Mouse (Mus musculus) stomach, embryonic 16.5 days (tissue): ENCODE measurements around the gene Uaca. TPM values are rescaled to one million over a fixed set of nuclear protein-coding genes. Genes with fewer than 3 reads are reported as not detected.
A peak's percentile ranks its signal among the peaks of the same experiment; 100 is the strongest.

ENCODE experiments used
- ATAC-seq: fragments of 200-750 bp; cut with Nextera tagmentation; 2 replicates; pipeline ENCODE4 v1.8.0; 2017; ENCODE audit warnings: moderate number of reproducible peaks, moderate TSS enrichment; ENCODE audit not compliant: insufficient read depth, low FRiP score
- H3K27ac ChIP-seq: fragments of 300-500 bp; sonication (generic); 2 replicates; pipeline ENCODE4 v1.5.1; 2014; ENCODE audit warnings: low read length
- H3K27me3 ChIP-seq: fragments of 300-500 bp; sonication (generic); 2 replicates; pipeline ENCODE4 v1.6.1; 2014; ENCODE audit warnings: low read length, control low read depth, mixed read lengths; ENCODE audit not compliant: control insufficient read depth, insufficient read depth
- H3K36me3 ChIP-seq: fragments of 300-500 bp; sonication (generic); 2 replicates; pipeline ENCODE4 v1.6.1; 2014; ENCODE audit warnings: low read length; ENCODE audit not compliant: control insufficient read depth, insufficient read depth
- H3K4me1 ChIP-seq: fragments of 300-500 bp; sonication (generic); 2 replicates; pipeline ENCODE4 v1.6.1; 2014; ENCODE audit warnings: low read length, control low read depth, mixed read lengths; ENCODE audit not compliant: control insufficient read depth, insufficient read depth
- H3K4me2 ChIP-seq: fragments of 300-500 bp; sonication (generic); 2 replicates; pipeline ENCODE4 v1.6.1; 2014; ENCODE audit warnings: low read depth, low read length, mixed read lengths
- H3K4me3 ChIP-seq: fragments of 300-500 bp; sonication (generic); replicated peaks from 2 replicates; pipeline ENCODE4 v1.5.1; 2014; ENCODE audit warnings: mild to moderate bottlenecking, low read length
- H3K9ac ChIP-seq: fragments of 300-500 bp; sonication (generic); 2 replicates; pipeline ENCODE4 v1.6.1; 2014; ENCODE audit warnings: low read length
- H3K9me3 ChIP-seq: fragments of 300-500 bp; sonication (generic); replicated peaks from 2 replicates; pipeline ENCODE4 v1.6.1; 2016; ENCODE audit warnings: low read length, control low read depth; ENCODE audit not compliant: control insufficient read depth
- WGBS: fragments of 180-500 bp; shearing (Covaris S2); extraction: QIAGEN DNeasy Blood & Tissue Kit; methylation state at CpG from one replicate; pipeline ENCODE4 v1.1.7; 2014; 5-methylcytosine and 5-hydroxymethylcytosine counted together
- polyA plus RNA-seq: library from polyadenylated mRNA; unstranded; fragments of >200 nt; fragmentation: Nextera tagmentation; extraction: Ambion mirVana; gene quantifications from 2 replicates; pipeline ENCODE4 v1.2.1, GENCODE M21; 2015

The Uaca gene
- polyA plus RNA-seq, 1 experiment from 2014 or later, result 42.0 TPM

- Histone ChIP-seq H3K4me1 (peaks cover 6% of the 10 kb centered on the region), H3K4me3 (no peak overlapping the region), H3K9ac (no peak overlapping the region), H3K27ac (no peak overlapping the region), H3K4me2 (no peak overlapping the region), H3K27me3 (no peaks in the 10 kb centered on the region), H3K9me3 (no peaks in the 10 kb centered on the region), H3K36me3 (0 out of 2 replicates have a peak, but pooled peaks cover 8% of the 10 kb centered on the region)
- 96% methylated on average over 9 of the region's 9 CpGs for WGBS
- ATAC-seq, result no peak
Observed at GRCm38 (mm10) chr9:60876085-60876484, 81.7 kb downstream of the Uaca start.

- Histone ChIP-seq H3K4me2 (no peak overlapping the region), H3K27me3 (no peaks in the 10 kb centered on the region), H3K9ac (no peak overlapping the region), H3K27ac (no peak overlapping the region), H3K9me3 (no peaks in the 10 kb centered on the region), H3K4me3 (no peak overlapping the region), H3K36me3 (0 out of 2 replicates have a peak, but pooled peaks cover 8% of the 10 kb centered on the region), H3K4me1 (peaks cover 6% of the 10 kb centered on the region)
- 85% methylated on average over 8 of the region's 8 CpGs for WGBS
- no peak for ATAC-seq
Observed at GRCm38 (mm10) chr9:60876531-60876930, 82.2 kb downstream of the Uaca start.

GRCm38 (mm10) chr9:60878051-60878557 lies 83.8 kb downstream of the Uaca start:
- Histone ChIP-seq H3K9ac (no peak overlapping the region), H3K36me3 (0 out of 2 replicates have a peak, but pooled peaks cover 6% of the 10 kb centered on the region), H3K9me3 (no peaks in the 10 kb centered on the region), H3K27me3 (no peaks in the 10 kb centered on the region), H3K4me3 (no peak overlapping the region), H3K4me2 (no peak overlapping the region), H3K4me1 (peaks cover 6% of the 10 kb centered on the region), H3K27ac (no peak overlapping the region)
- WGBS, result 85% methylated on average over 8 of the region's 8 CpGs
- no peak for ATAC-seq

- no peak overlapping the region for H3K27ac ChIP-seq
- 0 out of 2 replicates have a peak, but pooled peaks cover 6% of the 10 kb centered on the region for H3K36me3 ChIP-seq
- H3K9me3 ChIP-seq, result no peaks in the 10 kb centered on the region
- no peak overlapping the region for H3K9ac ChIP-seq
- no peak overlapping the region for H3K4me3 ChIP-seq
- H3K4me1 ChIP-seq, result peaks cover 6% of the 10 kb centered on the region
- ATAC-seq, result no peak
- no peaks in the 10 kb centered on the region for H3K27me3 ChIP-seq
- H3K4me2 ChIP-seq, result no peak overlapping the region
- 79% methylated on average over 3 of the region's 3 CpGs for WGBS
Observed at GRCm38 (mm10) chr9:60878630-60879029, 84.3 kb downstream of the Uaca start.

GRCm38 (mm10) chr9:60885148-60885547 lies 90.8 kb downstream of the Uaca start:
- Histone ChIP-seq H3K27ac (no peak overlapping the region), H3K9me3 (no peaks in the 10 kb centered on the region), H3K4me1 (peaks cover 3% of the 10 kb centered on the region; the same call in 1 of the 2 replicates), H3K4me2 (no peak overlapping the region), H3K4me3 (no peak overlapping the region), H3K27me3 (no peaks in the 10 kb centered on the region), H3K36me3 (0 out of 2 replicates have a peak, but pooled peaks cover 6% of the 10 kb centered on the region), H3K9ac (no peak overlapping the region)
- WGBS, result 64% methylated on average over 6 of the region's 6 CpGs
- ATAC-seq, result no peak

- Histone ChIP-seq H3K4me1 (peaks cover 3% of the 10 kb centered on the region; the same call in 1 of the 2 replicates), H3K36me3 (0 out of 2 replicates have a peak, but pooled peaks cover 6% of the 10 kb centered on the region), H3K9ac (no peak overlapping the region), H3K9me3 (no peaks in the 10 kb centered on the region), H3K4me3 (no peak overlapping the region), H3K27ac (0 out of 2 replicates have a peak overlapping the region, but pooled peaks have one; percentile 42), H3K4me2 (no peak overlapping the region), H3K27me3 (no peaks in the 10 kb centered on the region)
- WGBS, result 54% methylated on average over 18 of the region's 18 CpGs
- no peak for ATAC-seq
Observed at GRCm38 (mm10) chr9:60886431-60887371, 92.4 kb downstream of the Uaca start.

- Histone ChIP-seq H3K9ac (no peak overlapping the region), H3K4me3 (no peak overlapping the region), H3K9me3 (no peaks in the 10 kb centered on the region), H3K36me3 (0 out of 2 replicates have a peak, but pooled peaks cover 6% of the 10 kb centered on the region), H3K4me2 (no peak overlapping the region), H3K27me3 (no peaks in the 10 kb centered on the region), H3K4me1 (peaks cover 3% of the 10 kb centered on the region; the same call in 1 of the 2 replicates), H3K27ac (peak overlapping the region; percentile 46; the same call in 1 of the 2 replicates)
- WGBS, result 53% methylated on average over 9 of the region's 9 CpGs
- peak; percentile 60; the same call in 1 of the 2 replicates for ATAC-seq
Observed at GRCm38 (mm10) chr9:60887389-60887811, 93.1 kb downstream of the Uaca start.

- H3K9ac ChIP-seq, result no peak overlapping the region
- no peak overlapping the region for H3K4me3 ChIP-seq
- no peaks in the 10 kb centered on the region for H3K9me3 ChIP-seq
- no peaks in the 10 kb centered on the region for H3K4me1 ChIP-seq
- H3K27ac ChIP-seq, result no peak overlapping the region
- H3K36me3 ChIP-seq, result no peaks in the 10 kb centered on the region
- no peaks in the 10 kb centered on the region for H3K27me3 ChIP-seq
- no peak overlapping the region for H3K4me2 ChIP-seq
- no peak for ATAC-seq
- 81% methylated on average over 6 of the region's 6 CpGs for WGBS
Observed at GRCm38 (mm10) chr9:60893511-60893910, 99.2 kb downstream of the Uaca start.
